Mouse (Mus musculus) small intestine, adult 2 months (tissue): Measurements from ENCODE around the gene Fam13a.

Experiments used
- CTCF ChIP-seq: fragments of 200-500 bp; IDR thresholded peaks from 2 replicates; pipeline ENCODE4 v1.5.1; 2012; ENCODE audit warnings: low read depth, mild to moderate bottlenecking, control low read depth, inconsistent platforms, low read length, moderate library complexity, mixed read lengths; ENCODE audit not compliant: insufficient replicate concordance, insufficient read length; ENCODE audit errors: extremely low read depth
- POLR2A ChIP-seq: fragments of 200-500 bp; IDR thresholded peaks from 2 replicates; pipeline ENCODE4 v1.6.1; 2012; ENCODE audit warnings: low read depth, mild to moderate bottlenecking, control low read depth, inconsistent platforms, low read length, moderate library complexity

DNA sequence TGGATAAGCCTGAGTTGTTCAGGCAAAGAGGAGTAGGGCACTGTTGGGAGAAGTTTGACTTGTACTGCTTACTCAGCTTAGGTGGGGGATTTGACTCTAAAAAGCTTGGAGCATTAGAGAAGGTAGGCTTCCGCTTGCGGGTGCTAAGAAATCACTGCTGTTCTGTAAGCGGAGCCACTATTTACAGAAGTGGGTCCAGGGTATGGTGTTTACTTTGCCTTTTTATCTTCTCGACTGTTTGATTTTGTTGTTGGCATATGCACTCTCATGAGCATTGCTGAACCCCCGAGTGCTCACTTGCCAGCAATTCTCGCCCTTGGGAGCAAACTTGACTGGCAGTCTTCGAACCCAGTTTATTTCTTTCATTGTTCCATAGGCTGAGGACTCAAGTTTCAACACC, 123.8 kb downstream of the Fam13a start:
- TF ChIP-seq CTCF, result no peak
- no peak for TF ChIP-seq POLR2A
